Mouse (Mus musculus) neural tube, embryonic 13.5 days (tissue): ENCODE data around the gene Ddt. TPM values are rescaled to one million over a fixed set of nuclear protein-coding genes. Genes with fewer than 3 reads are reported as not detected.
"Not testable (repeated sequence)": the region's sequence is repeated elsewhere in the genome, so short reads cannot be mapped to it uniquely, and the experiment has no call there.

Experiments
- ATAC-seq: fragments of 200-750 bp; cut with Nextera tagmentation; 2 replicates; pipeline ENCODE4 v1.8.0; 2017; ENCODE audit warnings: low read depth, mild to moderate bottlenecking, moderate TSS enrichment, moderate library complexity
- H3K27ac ChIP-seq: fragments of 300-500 bp; sonication (generic); replicated peaks from 2 replicates; pipeline ENCODE4 v1.5.1; 2015; ENCODE audit warnings: moderate library complexity, mild to moderate bottlenecking, inconsistent platforms
- H3K27me3 ChIP-seq: fragments of 300-500 bp; sonication (generic); 2 replicates; pipeline ENCODE4 v1.6.1; 2015; ENCODE audit warnings: mild to moderate bottlenecking, inconsistent platforms
- H3K36me3 ChIP-seq: fragments of 300-500 bp; sonication (generic); 2 replicates; pipeline ENCODE4 v1.6.1; 2015; ENCODE audit warnings: mild to moderate bottlenecking, inconsistent platforms
- H3K4me1 ChIP-seq: fragments of 300-500 bp; sonication (generic); replicated peaks from 2 replicates; pipeline ENCODE4 v1.6.1; 2015; ENCODE audit warnings: inconsistent platforms
- H3K4me2 ChIP-seq: fragments of 300-500 bp; sonication (generic); 2 replicates; pipeline ENCODE4 v1.6.1; 2015; ENCODE audit warnings: inconsistent platforms, mild to moderate bottlenecking, moderate library complexity
- H3K4me3 ChIP-seq: fragments of 300-500 bp; sonication (generic); 2 replicates; pipeline ENCODE4 v1.5.1; 2015; ENCODE audit warnings: mild to moderate bottlenecking, inconsistent platforms
- H3K9ac ChIP-seq: fragments of 300-500 bp; sonication (generic); 2 replicates; pipeline ENCODE4 v1.6.1; 2015; ENCODE audit warnings: moderate library complexity, mild to moderate bottlenecking, inconsistent platforms
- H3K9me3 ChIP-seq: fragments of 300-500 bp; sonication (generic); 2 replicates; pipeline ENCODE4 v1.6.1; 2016; ENCODE audit warnings: inconsistent platforms
- WGBS: fragments of 180-500 bp; shearing (Covaris S2); methylation state at CpG from one replicate; pipeline ENCODE4 v1.1.7; 2015; 5-methylcytosine and 5-hydroxymethylcytosine counted together
- polyA plus RNA-seq: library from polyadenylated mRNA; unstranded; fragments of >200 nt; fragmentation: Nextera tagmentation; extraction: Ambion mirVana; gene quantifications from 2 replicates; pipeline ENCODE4 v1.2.1, GENCODE M21; 2015

The Ddt gene
- polyA plus RNA-seq, 1 experiment from 2014 or later, result 105 TPM

DNA sequence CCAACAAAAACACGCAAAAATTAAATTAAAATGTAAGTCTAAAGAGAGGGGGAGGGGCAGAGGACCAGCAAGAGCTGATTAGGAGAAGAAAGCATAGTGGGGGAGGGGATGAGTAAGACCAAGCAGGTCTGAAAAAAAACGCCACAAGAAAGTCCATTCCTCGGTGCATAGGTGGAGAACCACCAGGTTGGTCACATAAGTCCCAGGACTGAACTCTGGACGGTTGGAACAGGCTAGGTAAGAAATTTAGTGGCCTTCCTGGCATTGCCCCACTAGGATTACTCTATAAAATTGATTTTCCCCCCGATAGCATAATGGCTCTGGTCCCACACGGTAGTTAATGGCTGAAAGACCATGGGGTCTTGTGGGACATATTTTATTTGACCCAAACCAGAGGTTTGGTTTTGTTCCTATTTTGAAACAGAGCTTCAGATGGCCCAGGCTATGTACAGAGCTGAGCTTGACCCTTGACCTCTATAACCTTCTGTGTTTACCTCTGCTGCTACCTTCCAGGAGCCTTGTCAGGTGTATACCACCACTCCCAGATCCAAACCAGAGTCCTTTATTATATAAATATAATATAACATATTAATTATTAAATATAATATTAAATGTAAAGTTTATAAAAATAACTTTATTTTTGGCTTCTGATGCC lies 16.0 kb upstream of the Ddt start:
- ATAC-seq, result no peak
- Histone ChIP-seq H3K9me3 (no peaks in the 10 kb centered on the region), H3K36me3 (no peaks in the 10 kb centered on the region), H3K27me3 (0 out of 2 replicates have a peak, but pooled peaks cover 6% of the 10 kb centered on the region), H3K27ac (no peak overlapping the region), H3K4me1 (no peaks in the 10 kb centered on the region), H3K4me2 (no peak overlapping the region), H3K4me3 (no peak overlapping the region), H3K9ac (no peak overlapping the region)
- 74% methylated on average over 6 of the region's 6 CpGs for WGBS

DNA sequence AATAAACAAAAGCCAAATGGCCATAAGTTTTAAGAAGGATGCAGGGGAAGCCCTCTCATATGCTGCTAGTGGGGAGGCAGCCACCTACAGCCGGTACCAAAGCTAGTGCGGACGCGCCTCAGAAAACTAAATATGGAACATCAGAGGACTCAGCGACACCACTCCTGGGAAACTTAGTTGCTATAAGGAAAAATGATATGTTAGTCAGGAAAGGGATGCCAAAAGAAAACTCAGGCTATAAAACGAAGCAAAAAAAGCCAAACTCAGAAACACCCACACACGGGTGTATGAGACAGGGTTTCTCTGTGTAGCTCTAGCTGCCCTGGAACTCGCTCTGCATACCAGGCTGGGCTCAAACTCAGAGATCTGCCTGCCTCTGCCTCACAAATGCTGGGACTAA lies 15.1 kb upstream of the Ddt start:
- Histone ChIP-seq H3K4me2 (no peak overlapping the region), H3K27me3 (0 out of 2 replicates have a peak, but pooled peaks cover 6% of the 10 kb centered on the region), H3K27ac (no peak overlapping the region), H3K9ac (no peak overlapping the region), H3K4me1 (no peaks in the 10 kb centered on the region), H3K36me3 (no peaks in the 10 kb centered on the region), H3K9me3 (no peaks in the 10 kb centered on the region), H3K4me3 (no peak overlapping the region)
- WGBS, result 93% methylated on average over 8 of the region's 8 CpGs
- no peak for ATAC-seq

DNA sequence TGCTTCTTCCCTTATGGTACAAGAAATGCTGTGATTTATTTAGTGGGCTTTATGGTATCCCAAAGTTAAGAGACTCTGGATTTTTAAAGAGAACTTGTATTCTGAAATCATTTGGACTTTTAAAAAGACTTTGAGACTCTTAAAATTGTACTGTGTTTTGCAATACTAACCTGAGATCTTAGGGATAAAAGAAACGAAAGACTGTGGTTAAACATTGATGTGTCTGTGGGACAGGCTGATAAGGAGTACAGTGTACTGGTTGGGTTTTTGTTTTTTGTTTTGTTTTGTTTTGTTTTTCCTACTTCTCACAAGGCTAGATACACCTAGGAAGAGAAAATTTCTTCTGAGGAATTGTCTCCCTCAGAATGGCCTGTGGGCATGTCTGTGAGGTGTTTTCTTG lies 12.2 kb upstream of the Ddt start:
- H3K36me3 ChIP-seq, result no peaks in the 10 kb centered on the region
- H3K27ac ChIP-seq, result no peak overlapping the region
- no peak for ATAC-seq
- no peak overlapping the region for H3K4me2 ChIP-seq
- no peaks in the 10 kb centered on the region for H3K9me3 ChIP-seq
- peaks cover 8% of the 10 kb centered on the region for H3K4me1 ChIP-seq
- no peak overlapping the region for H3K4me3 ChIP-seq
- H3K9ac ChIP-seq, result no peak overlapping the region
- 83% methylated on average over 1 of the region's 1 CpGs for WGBS
- peaks cover 30% of the 10 kb centered on the region for H3K27me3 ChIP-seq

DNA sequence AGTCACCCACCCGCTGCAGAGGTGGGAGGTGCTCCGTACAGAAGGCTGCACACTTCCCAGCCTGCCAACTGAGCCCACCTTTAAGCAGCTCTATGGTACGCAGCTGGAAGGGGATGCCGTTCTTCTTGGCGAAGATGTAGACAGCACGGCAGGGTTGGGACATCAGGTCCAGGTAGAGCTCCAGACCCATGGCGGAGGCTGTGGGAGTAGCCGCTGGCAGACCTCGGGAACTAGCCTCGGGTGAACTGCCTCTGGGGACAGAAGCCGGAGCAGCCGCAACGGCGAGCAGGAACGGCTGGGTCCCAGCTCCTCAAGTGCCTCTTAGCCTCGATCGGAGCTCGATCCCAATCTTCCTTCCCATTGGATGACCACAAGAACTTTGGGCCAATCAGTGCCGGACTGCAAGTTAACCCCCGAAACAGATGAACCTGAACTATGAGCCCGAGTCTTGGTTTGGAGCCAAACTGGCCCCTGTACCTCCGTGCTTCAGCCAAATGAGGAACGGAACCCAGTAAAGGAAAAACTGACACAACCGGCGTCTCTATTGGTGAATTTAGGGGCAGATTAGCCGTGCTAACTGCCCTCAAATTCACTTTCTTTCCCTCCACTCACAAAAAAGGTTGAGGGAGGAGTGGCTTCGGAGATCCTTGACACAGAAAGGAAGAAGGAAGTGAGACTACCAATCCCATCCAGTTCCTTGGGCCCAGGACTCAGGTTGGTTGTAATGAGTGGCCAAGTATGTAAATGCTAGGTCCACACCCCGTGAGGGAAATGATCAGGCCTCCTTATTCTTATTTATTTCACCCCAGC lies 7.8 kb upstream of the Ddt start, which contains the start of the genes Gm20441 and Gstt3:
Gene Gm20441 (minus strand): TSS at position 186 of the 810 bp plus-strand sequence.
Gene Gstt3 (minus strand): TSS at position 646 of the 810 bp plus-strand sequence.
- ATAC-seq, result no peak
- Histone ChIP-seq H3K36me3 (no peaks in the 10 kb centered on the region), H3K9ac (peak within 1 kb of the TSS; percentile 67), H3K27ac (no peak within 1 kb of the TSS), H3K9me3 (no peaks in the 10 kb centered on the region), H3K27me3 (peaks cover 56% of the 10 kb centered on the region), H3K4me2 (peak within 1 kb of the TSS; percentile 71), H3K4me1 (peaks cover 10% of the 10 kb centered on the region), H3K4me3 (peak within 1 kb of the TSS; percentile 38)
- 1% methylated on average over 28 of the region's 28 CpGs for WGBS

DNA sequence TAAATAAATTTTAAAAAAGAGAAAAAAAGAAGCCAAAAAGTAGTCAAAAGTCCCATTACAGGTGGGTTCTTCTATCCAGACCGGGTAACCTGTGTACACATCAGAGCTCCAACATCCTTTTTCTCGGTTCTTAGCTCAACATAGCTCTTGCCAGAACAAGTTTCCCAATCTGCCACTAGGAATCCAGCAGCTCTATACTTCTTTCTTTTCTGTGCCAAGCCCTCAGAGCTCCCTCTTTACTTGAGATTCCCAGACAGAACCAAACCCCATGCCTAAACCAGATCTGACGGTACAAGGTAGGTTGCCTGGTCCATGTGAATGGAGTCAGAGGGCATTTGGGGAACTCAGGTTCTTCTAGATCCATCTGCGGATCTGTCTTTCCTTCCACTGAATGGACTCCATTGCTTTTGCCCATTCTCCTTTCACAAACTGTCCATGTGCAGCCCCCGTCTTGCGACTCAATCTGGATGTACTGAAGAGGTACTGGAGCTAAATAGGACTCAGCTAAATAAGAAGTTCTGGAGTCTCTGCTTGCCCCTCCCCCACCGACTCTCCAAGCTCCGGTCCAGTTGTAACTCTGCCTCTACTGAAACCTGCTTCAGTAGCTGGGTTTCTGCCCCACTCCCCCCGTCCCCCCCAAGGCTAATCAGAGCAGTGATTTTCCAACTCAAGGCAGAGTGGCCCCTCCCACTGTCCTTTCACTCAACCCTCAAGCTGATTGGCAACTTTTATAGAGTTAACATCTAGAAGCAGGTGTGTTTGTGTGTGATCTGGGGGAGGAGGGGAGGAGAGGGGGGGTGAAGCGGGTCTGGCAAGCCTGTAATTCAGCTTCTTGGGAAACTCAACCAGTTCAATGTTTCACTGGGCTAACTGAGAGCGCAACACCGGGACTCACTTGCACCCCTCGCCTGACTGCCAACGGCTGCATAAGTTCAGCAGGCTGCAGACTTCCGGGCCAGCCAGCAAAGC lies 6.3 kb upstream of the Ddt start:
- H3K9me3 ChIP-seq, result no peaks in the 10 kb centered on the region
- H3K27ac ChIP-seq, result no peak overlapping the region
- peaks cover 60% of the 10 kb centered on the region for H3K27me3 ChIP-seq
- H3K4me1 ChIP-seq, result peaks cover 10% of the 10 kb centered on the region
- no peak overlapping the region for H3K9ac ChIP-seq
- H3K4me2 ChIP-seq, result no peak overlapping the region
- H3K36me3 ChIP-seq, result no peaks in the 10 kb centered on the region
- no peak for ATAC-seq
- no peak overlapping the region for H3K4me3 ChIP-seq
- WGBS, result 38% methylated on average over 15 of the region's 15 CpGs

DNA sequence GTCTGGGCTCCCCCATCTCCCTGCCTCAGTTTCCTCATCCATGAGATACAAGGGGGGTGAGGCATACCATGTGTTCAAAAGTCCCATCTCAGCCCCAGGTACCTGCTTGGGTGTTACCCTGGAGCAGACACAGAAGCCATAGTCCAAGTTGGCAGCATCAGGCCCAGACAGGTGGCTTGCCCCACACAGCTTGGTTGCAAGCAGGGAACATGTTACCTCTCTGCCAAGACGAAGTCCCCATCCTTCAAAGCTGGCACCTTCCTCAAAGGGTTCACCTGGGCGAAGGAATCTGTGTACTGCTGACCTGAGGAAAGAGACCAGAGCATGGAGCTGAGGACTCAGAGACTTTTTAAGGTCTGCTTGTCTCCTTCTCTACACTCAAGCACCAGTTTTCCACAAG lies 4.7 kb upstream of the Ddt start:
- H3K4me1 ChIP-seq, result peaks cover 14% of the 10 kb centered on the region
- no peak overlapping the region for H3K27ac ChIP-seq
- H3K9ac ChIP-seq, result no peak overlapping the region
- H3K36me3 ChIP-seq, result no peaks in the 10 kb centered on the region
- ATAC-seq, result no peak
- no peak overlapping the region for H3K4me3 ChIP-seq
- H3K4me2 ChIP-seq, result no peak overlapping the region
- H3K9me3 ChIP-seq, result no peaks in the 10 kb centered on the region
- peaks cover 60% of the 10 kb centered on the region for H3K27me3 ChIP-seq
- WGBS, result 80% methylated on average over 2 of the region's 2 CpGs

DNA sequence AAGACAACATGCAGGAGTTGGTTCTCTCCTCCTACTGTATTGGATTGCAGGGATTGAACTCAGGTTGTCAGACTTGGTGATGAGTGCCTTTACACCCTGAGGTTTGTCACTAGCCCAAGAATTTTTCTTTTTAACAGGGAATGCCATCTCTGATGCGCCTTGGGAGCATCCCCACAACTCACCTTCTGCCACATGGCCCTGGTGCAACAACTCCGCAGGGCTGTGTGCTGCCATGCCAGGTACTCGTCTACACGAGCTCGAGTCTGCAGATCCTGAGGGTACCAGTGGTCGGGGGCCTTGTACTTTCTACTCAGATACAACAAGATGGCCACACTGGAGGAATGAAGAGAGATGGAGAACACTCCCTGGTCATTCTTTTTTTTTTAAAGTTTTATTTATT lies 3.3 kb upstream of the Ddt start:
- H3K4me2 ChIP-seq, result no peak overlapping the region
- H3K36me3 ChIP-seq, result no peaks in the 10 kb centered on the region
- peaks cover 46% of the 10 kb centered on the region for H3K27me3 ChIP-seq
- H3K9me3 ChIP-seq, result no peaks in the 10 kb centered on the region
- peaks cover 24% of the 10 kb centered on the region for H3K4me1 ChIP-seq
- H3K27ac ChIP-seq, result no peak overlapping the region
- WGBS, result 90% methylated on average over 6 of the region's 6 CpGs
- no peak overlapping the region for H3K4me3 ChIP-seq
- no peak for ATAC-seq
- H3K9ac ChIP-seq, result no peak overlapping the region

DNA sequence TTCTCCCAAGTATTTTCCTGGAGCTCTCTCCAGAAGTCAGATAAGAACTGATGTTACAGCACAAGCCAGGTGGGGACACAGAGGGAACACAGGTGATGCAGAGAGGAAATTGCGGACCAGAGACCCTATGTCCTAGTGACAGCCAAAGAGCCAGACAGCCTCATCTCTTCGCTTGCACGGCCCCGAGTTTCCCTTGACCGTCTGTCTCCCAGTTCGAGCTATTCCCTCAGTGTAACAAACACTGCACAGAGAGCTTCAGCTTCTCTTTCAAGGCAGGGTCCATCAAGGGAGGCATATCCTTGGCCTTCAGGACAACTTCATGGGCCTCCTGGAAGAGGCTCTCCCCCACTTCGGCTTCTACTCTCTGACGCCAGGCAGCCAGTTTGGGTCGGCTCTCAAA lies 1.4 kb upstream of the Ddt start:
- H3K4me2 ChIP-seq, result no peak overlapping the region
- no peak overlapping the region for H3K27ac ChIP-seq
- WGBS, result 94% methylated on average over 9 of the region's 9 CpGs
- H3K4me1 ChIP-seq, result peaks cover 15% of the 10 kb centered on the region
- no peak overlapping the region for H3K9ac ChIP-seq
- peaks cover 27% of the 10 kb centered on the region for H3K27me3 ChIP-seq
- ATAC-seq, result no peak
- no peaks in the 10 kb centered on the region for H3K36me3 ChIP-seq
- no peak overlapping the region for H3K4me3 ChIP-seq
- H3K9me3 ChIP-seq, result no peaks in the 10 kb centered on the region

DNA sequence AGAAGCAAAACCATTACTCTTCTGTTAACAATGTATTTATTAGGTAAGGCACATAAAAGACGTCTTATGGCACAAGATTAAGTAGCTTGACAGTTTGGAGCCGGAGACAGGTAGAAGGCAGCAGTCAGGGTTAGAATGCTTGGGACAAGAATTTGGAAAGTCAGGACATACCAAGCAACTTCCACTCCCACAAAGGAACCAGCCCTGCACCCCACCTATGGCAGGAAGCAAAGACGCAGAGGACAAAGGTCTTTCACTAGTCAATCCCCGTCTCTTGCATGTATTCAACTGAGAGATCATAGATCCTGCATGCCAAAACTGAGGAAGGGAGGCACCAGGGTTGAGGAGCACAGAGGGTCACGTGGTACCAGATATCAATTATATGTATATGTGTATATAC lies 888 bp upstream of the Ddt start:
- 91% methylated on average over 5 of the region's 5 CpGs for WGBS
- Histone ChIP-seq H3K9ac (no peak overlapping the region), H3K9me3 (no peaks in the 10 kb centered on the region), H3K27ac (no peak overlapping the region), H3K4me3 (no peak overlapping the region), H3K27me3 (peaks cover 22% of the 10 kb centered on the region), H3K4me1 (peaks cover 15% of the 10 kb centered on the region), H3K36me3 (no peaks in the 10 kb centered on the region), H3K4me2 (0 out of 2 replicates have a peak overlapping the region, but pooled peaks have one; percentile 96)
- ATAC-seq, result no peak

DNA sequence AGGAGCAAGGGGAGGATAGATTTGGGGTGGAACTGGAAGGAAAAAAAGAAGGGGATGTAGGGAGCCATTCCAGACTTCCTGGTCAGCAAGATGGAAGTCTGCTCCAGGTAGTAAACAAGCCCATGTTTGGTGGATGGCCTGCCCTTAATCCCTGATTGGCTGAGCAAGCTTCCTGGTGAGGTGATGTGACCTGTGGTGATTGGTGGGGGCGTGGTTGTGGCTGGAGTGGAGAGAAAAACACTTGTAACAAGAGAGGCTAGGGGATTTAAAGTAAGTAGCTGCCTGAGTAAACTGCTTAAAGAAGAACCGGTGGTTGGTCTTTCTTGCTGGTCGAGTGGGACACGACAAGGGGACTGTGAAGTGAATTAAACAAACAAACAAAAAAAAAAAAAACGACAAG lies 5.5 kb downstream of the Ddt start:
- not testable (repeated sequence) for H3K9me3 ChIP-seq, H3K27me3 ChIP-seq, H3K27ac ChIP-seq, H3K4me3 ChIP-seq, ATAC-seq, H3K4me2 ChIP-seq, H3K9ac ChIP-seq, H3K36me3 ChIP-seq
- WGBS, result 45% methylated on average over 5 of the region's 5 CpGs
- H3K4me1 ChIP-seq, result peaks cover 20% of the 10 kb centered on the region

DNA sequence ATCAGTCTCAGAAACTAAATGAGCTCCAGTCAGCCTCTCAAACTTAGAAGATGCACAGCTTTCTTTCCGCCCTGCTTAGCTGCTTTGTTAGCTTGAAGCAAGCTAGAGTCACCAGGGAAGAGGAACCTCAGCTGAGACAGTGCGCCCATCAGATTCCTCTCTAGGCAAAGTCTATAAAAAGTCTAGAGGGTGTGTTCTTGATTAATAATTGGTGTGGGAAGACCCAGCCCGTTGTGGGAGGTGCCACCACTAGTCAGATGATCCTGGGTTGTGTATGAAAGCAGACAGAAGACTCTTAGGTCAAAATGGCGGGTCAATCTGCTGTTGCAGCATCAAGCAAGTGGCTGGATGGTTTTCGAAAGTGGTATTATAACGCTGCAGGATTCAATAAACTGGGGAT lies 6.4 kb downstream of the Ddt start:
- H3K9me3 ChIP-seq, result no peaks in the 10 kb centered on the region
- H3K4me3 ChIP-seq, result no peak overlapping the region
- WGBS, result 88% methylated on average over 6 of the region's 6 CpGs
- no peak overlapping the region for H3K9ac ChIP-seq
- H3K27ac ChIP-seq, result no peak overlapping the region
- ATAC-seq, result no peak
- no peaks in the 10 kb centered on the region for H3K27me3 ChIP-seq
- no peak overlapping the region for H3K4me2 ChIP-seq
- peaks cover 18% of the 10 kb centered on the region for H3K4me1 ChIP-seq
- H3K36me3 ChIP-seq, result no peaks in the 10 kb centered on the region
